Mouse (Mus musculus): ENCODE data around the gene Ulk3.

DNA sequence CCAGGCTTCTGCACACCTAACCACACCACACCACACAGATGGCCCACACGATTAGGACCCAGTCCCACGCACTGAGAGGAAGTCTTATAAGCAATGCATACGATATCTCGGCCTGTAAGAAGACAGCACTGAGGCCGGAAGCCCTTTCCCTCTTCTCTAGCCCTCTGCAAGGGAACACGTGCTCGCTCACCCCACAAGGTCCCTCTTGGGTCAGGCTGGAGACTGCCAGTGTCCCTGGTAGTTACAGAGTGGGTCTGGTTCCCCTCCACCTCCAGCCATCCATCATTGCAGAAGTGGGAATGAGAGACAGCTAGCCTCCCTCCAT is 54.6 kb downstream of the Ulk3 start:
- TF ChIP-seq POLR2A (IDR thresholded peaks at IDR 0.05; ENCODE audit: borderline replicate concordance, extremely low read depth, low read depth, low read length) (no peak), CTCF (IDR thresholded peaks at IDR 0.05; ENCODE audit: insufficient read depth, low read length) (no peak)
